Mouse (Mus musculus) MEL (cell line): ENCODE data around the gene Ubtd2. TPM values are rescaled to one million over a fixed set of nuclear protein-coding genes. Genes with fewer than 3 reads are reported as not detected.

Experiments
- DNase-seq: peaks from one replicate; pipeline ENCODE4 v3.0.0; 2011; ENCODE audit warnings: low read depth, low spot score
- H3K27ac ChIP-seq: 2 replicates; pipeline ENCODE4 v1.5.1; 2012; ENCODE audit warnings: low read depth, mild to moderate bottlenecking, control low read depth, low read length, moderate library complexity; ENCODE audit not compliant: control insufficient read depth
- H3K27me3 ChIP-seq, 2 experiments: fragments of 150-350 bp in 1 of 2; sonication (generic) in 1 of 2; 2 replicates each; pipeline ENCODE4 v1.6.1; 2012; ENCODE audit warnings: low read length in 2 of 2, mild to moderate bottlenecking in 2 of 2, improper control_type of control experiment in 1 of 2, moderate library complexity in 1 of 2; ENCODE audit not compliant: insufficient read depth in 2 of 2, control insufficient read depth in 1 of 2
- H3K36me3 ChIP-seq, 2 experiments: 2 replicates each; pipeline ENCODE4 v1.6.1; 2012 to 2014; ENCODE audit warnings: low read length in 2 of 2, improper control_type of control experiment in 1 of 2, inconsistent platforms in 1 of 2, mild to moderate bottlenecking in 1 of 2; ENCODE audit not compliant: insufficient read depth in 2 of 2, control insufficient read depth in 1 of 2
- H3K4me1 ChIP-seq, 2 experiments: fragments of 150-350 bp in 1 of 2; sonication (generic) in 1 of 2; 2 replicates each; pipeline ENCODE4 v1.6.1; 2012; ENCODE audit warnings: low read length in 2 of 2, improper control_type of control experiment in 1 of 2, mild to moderate bottlenecking in 1 of 2; ENCODE audit not compliant: insufficient read depth in 2 of 2, control insufficient read depth in 1 of 2
- H3K4me3 ChIP-seq, 2 experiments: fragments of 150-350 bp in 1 of 2; sonication (generic) in 1 of 2; 2 replicates each; pipeline ENCODE4 v1.5.1; 2012; ENCODE audit warnings: low read depth in 2 of 2, low read length in 2 of 2, mild to moderate bottlenecking in 2 of 2, moderate library complexity in 2 of 2, control low read depth in 1 of 2, improper control_type of control experiment in 1 of 2; ENCODE audit not compliant: control insufficient read depth in 1 of 2, insufficient read depth in 1 of 2
- H3K79me2 ChIP-seq: 2 replicates; pipeline ENCODE4 v1.6.1; 2012; ENCODE audit warnings: mild to moderate bottlenecking, low read length, moderate library complexity; ENCODE audit not compliant: control insufficient read depth, poor library complexity, insufficient read depth
- H3K9ac ChIP-seq: 2 replicates; pipeline ENCODE4 v1.6.1; 2012; ENCODE audit warnings: low read depth, mild to moderate bottlenecking, control low read depth, low read length, moderate library complexity; ENCODE audit not compliant: control insufficient read depth, poor library complexity, severe bottlenecking
- H3K9me3 ChIP-seq: fragments of 150-350 bp; sonication (generic); replicated peaks from 2 replicates; pipeline ENCODE4 v1.6.1; 2012; ENCODE audit warnings: mild to moderate bottlenecking, low read length, improper control_type of control experiment, moderate library complexity; ENCODE audit not compliant: insufficient read depth
- SMC3 ChIP-seq: IDR thresholded peaks from 2 replicates; pipeline ENCODE4 v1.6.1; 2011; ENCODE audit warnings: low read depth, low read length, improper control_type of control experiment
- TAL1 ChIP-seq: IDR thresholded peaks from 2 replicates; pipeline ENCODE4 v1.6.1; 2012; ENCODE audit warnings: mild to moderate bottlenecking, inconsistent platforms, low read length, moderate library complexity, mixed read lengths
- USF1 ChIP-seq: IDR thresholded peaks from 2 replicates; pipeline ENCODE4 v1.6.1; 2014; ENCODE audit warnings: low read depth, mild to moderate bottlenecking, inconsistent platforms, low read length, improper control_type of control experiment, moderate library complexity
- polyA plus RNA-seq, 2 experiments: library from polyadenylated mRNA; stranded (reverse) in 1 of 2; unstranded in 1 of 2; fragments of >175 nt in 1 of 2; fragments of >200 nt in 1 of 2; gene quantifications; 2 replicates each; pipeline versions ENCODE4 v1.2.1 to v1.2.4; 2012; ENCODE audit warnings: low replicate concordance in 2 of 2, low read depth in 1 of 2; ENCODE audit not compliant: insufficient read length in 2 of 2, insufficient read depth in 1 of 2, missing spikeins in 1 of 2
- total RNA-seq: library from RNA; depleted of rRNA; stranded (reverse); fragments of 300-350 nt; gene quantifications from 2 replicates; pipeline ENCODE4 v1.2.3, GENCODE M21; 2012; rRNA removed

Gene Ubtd2
- total and polyA plus RNA-seq, 3 experiments, result 25.7 to 28.7 TPM; not detected in 1

GRCm38 (mm10) chr11:32566184-32566583 is 111.0 kb downstream of the Ubtd2 start:
- Histone ChIP-seq H3K9ac (no peak overlapping the region), H3K4me3 (no peak overlapping the region), H3K36me3 (peaks cover 0 to 15% of the 10 kb centered on the region in 2 experiments; a peak in 2 of 4 replicates), H3K27me3 (no peaks in the 10 kb centered on the region), H3K4me1 (peaks cover 4 to 31% of the 10 kb centered on the region in 2 experiments), H3K9me3 (no peaks in the 10 kb centered on the region), H3K27ac (no peak overlapping the region), H3K79me2 (no peaks in the 10 kb centered on the region)
- DNase-seq, result no peak
- no peak for TF ChIP-seq USF1
- TF ChIP-seq SMC3, result no peak
- peak; percentile 17; the same call in 1 of the 2 replicates for TF ChIP-seq TAL1

Other genes with a start within 250 kb of the Ubtd2 start
- gene Snrnp25, start 250.0 kb upstream of the Ubtd2 start, total RNA-seq, result 148 and 158 TPM in 2 replicates
- 100 to 1,000 TPM in 1 of 2 experiments, not detected in 1; 130 TPM for gene Snrnp25, start 250.0 kb upstream of the Ubtd2 start, polyA plus RNA-seq
- 2.4 and 2.9 TPM in 2 replicates for gene Rhbdf1, start 233.1 kb upstream of the Ubtd2 start, total RNA-seq
- gene Rhbdf1, start 233.1 kb upstream of the Ubtd2 start, polyA plus RNA-seq, result 10 to 100 TPM in 1 of 2 experiments, not detected in 1; 14.3 TPM
- gene Mpg, start 228.9 kb upstream of the Ubtd2 start, total RNA-seq, result 41.2 and 43.2 TPM in 2 replicates
- 10 to 100 TPM in 1 of 2 experiments, not detected in 1; 42.0 TPM for gene Mpg, start 228.9 kb upstream of the Ubtd2 start, polyA plus RNA-seq
- 12.5 and 14.1 TPM in 2 replicates for gene Nprl3, start 187.7 kb upstream of the Ubtd2 start, total RNA-seq
- 10 to 100 TPM in 1 of 2 experiments, not detected in 1; 18.4 TPM for gene Nprl3, start 187.7 kb upstream of the Ubtd2 start, polyA plus RNA-seq
- gene Hba-x, start 179.0 kb upstream of the Ubtd2 start, total RNA-seq, result not detected in 2 replicates
- gene Hba-x, start 179.0 kb upstream of the Ubtd2 start, polyA plus RNA-seq, result under 1 TPM in 1 of 2 experiments, not detected in 1; 0.13 TPM
- 211 and 272 TPM in 2 replicates for gene Hba-a1, start 171.9 kb upstream of the Ubtd2 start, total RNA-seq
- gene Hba-a1, start 171.9 kb upstream of the Ubtd2 start, polyA plus RNA-seq, result 100 to 1,000 TPM; 313 to 334 TPM
- 2.3 and 2.5 TPM in 2 replicates for gene Hbq1b, start 168.4 kb upstream of the Ubtd2 start, total RNA-seq
- 1 to 10 TPM in 1 of 2 experiments, not detected in 1; 6.5 TPM for gene Hbq1b, start 168.4 kb upstream of the Ubtd2 start, polyA plus RNA-seq
- 130 and 202 TPM in 2 replicates for gene Hba-a2, start 158.9 kb upstream of the Ubtd2 start, total RNA-seq
- 100 to 1,000 TPM; 313 to 432 TPM for gene Hba-a2, start 158.9 kb upstream of the Ubtd2 start, polyA plus RNA-seq
- gene Hbq1a, start 155.3 kb upstream of the Ubtd2 start, total RNA-seq, result 0.46 TPM in 1 of 2 replicates, not detected in the other
- gene Hbq1a, start 155.3 kb upstream of the Ubtd2 start, polyA plus RNA-seq, result under 1 TPM in 1 of 2 experiments, not detected in 1; 0.29 TPM
- gene Sh3pxd2b, start 107.5 kb upstream of the Ubtd2 start, total RNA-seq, result 9.6 and 10.0 TPM in 2 replicates
- 10 to 100 TPM in 1 of 2 experiments, not detected in 1; 17.0 TPM for gene Sh3pxd2b, start 107.5 kb upstream of the Ubtd2 start, polyA plus RNA-seq
- gene Efcab9, start 76.7 kb downstream of the Ubtd2 start, total RNA-seq, result 0.77 and 0.82 TPM in 2 replicates
- 1 to 10 TPM in 1 of 2 experiments, not detected in 1; 1.3 TPM for gene Efcab9, start 76.7 kb downstream of the Ubtd2 start, polyA plus RNA-seq
- gene Stk10, start 77.9 kb downstream of the Ubtd2 start, total RNA-seq, result 10.8 and 11.4 TPM in 2 replicates
- gene Stk10, start 77.9 kb downstream of the Ubtd2 start, polyA plus RNA-seq, result 10 to 100 TPM in 1 of 2 experiments, not detected in 1; 14.4 TPM
- 53.5 and 59.6 TPM in 2 replicates for gene Fbxw11, start 187.4 kb downstream of the Ubtd2 start, total RNA-seq
- 10 to 100 TPM; 35.4 to 98.5 TPM for gene Fbxw11, start 187.4 kb downstream of the Ubtd2 start, polyA plus RNA-seq